Mouse (Mus musculus): ENCODE data around the gene Lsm6. TPM values are rescaled to one million over a fixed set of nuclear protein-coding genes. Genes with fewer than 3 reads are reported as not detected.

Gene Lsm6
- total and polyA plus RNA-seq, 3 experiments = 4.0 to 163 (median 134) TPM

DNA sequence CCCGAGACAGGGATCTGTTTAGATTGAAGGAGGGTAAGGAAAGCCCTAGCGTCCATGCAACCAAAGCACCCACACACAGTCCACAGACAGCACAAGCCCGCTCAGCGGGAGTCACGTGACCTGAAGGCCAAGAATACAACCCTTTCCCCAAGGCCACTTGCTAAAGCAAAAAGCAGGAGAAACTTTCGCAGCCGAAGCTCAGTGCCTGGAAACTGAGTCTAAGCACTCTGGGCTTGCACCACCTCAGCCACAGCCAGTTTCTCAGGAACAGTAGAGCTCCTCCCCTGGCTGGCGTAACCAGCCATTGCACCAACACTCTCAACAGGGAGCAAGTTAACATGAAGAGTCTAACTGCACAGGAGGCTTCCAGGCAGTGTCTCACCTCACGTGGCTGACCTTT lies 13.7 kb downstream of the Lsm6 start:
- peak; percentile 61 for DNase-seq

DNA sequence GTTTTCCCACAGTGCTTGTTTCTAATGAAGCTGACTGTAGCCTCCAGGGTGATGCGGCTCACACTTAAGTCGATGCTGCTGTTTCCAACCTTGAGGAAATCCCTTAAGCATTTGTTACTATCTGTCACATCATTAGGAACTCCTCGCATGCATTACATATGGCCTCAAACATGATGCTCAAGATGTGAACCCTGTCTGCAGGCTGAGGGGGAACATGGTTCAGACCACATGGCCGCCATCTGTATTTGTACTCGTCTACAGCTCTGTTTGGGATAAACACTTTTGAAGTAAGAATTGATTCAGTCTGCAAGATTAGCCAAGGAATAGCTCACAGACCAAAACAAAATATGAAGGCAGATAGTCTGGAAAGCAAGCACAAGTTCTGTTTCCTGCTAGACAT lies 14.9 kb downstream of the Lsm6 start:
- DNase-seq = no peak

DNA sequence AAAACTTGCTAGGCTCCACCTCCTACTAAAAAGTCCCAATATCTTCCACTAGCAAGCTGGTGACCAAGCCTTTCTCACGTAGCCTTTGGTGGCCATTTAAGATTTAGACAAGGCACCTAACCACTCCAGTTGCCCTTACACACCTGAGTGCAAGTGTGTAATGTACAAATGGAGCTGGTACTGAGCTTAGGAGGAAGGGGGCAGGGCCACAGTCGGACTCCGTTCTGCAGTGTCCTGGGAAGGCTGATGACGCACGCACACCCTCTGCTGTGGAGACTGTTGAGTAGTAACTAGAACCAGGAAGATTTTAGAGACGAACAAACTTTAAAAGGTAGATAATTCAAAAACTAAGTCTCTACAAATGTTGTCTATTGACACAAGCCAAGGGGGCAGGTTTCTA lies 19.7 kb downstream of the Lsm6 start:
- peak; percentile 29 for DNase-seq

DNA sequence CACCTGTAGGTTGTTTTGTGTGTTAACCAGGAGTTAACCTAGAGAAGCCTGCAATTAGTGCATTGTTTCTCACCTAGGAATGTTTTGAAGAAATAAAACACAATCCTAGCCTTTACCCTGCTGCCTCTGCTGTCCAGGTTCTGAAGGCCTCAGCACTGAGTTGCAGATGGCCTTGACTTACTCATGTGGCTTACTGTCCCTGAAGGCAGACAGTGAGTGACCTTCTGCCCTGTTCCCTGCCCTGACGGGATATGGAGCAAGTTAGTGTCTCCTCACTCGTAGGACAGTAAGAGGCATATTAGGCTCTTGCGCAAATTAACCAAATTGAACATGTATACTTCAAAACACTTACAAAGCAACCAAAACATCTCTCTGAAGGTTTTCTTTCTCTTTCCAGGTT lies 22.3 kb downstream of the Lsm6 start:
- peak; percentile 71 for DNase-seq

DNA sequence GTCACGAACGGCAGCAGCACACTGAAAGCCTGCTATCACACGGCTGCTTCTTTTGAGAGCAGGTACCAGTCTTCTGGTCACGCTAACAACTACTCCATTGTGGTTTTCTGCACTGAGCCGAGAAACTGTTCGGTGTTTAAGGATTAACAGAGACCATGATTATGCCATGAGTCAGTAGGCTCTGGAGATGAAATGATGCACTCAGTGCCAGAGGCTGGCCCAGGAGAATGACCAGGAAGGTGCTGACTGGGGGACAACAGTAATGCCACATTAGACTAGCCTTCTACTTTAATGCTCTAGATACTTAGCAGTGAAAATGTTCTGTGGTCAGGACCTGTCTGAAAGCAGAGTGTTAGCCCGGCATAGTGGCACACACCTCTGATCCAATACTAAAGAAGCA lies 23.0 kb downstream of the Lsm6 start:
- peak; percentile 45 for DNase-seq

DNA sequence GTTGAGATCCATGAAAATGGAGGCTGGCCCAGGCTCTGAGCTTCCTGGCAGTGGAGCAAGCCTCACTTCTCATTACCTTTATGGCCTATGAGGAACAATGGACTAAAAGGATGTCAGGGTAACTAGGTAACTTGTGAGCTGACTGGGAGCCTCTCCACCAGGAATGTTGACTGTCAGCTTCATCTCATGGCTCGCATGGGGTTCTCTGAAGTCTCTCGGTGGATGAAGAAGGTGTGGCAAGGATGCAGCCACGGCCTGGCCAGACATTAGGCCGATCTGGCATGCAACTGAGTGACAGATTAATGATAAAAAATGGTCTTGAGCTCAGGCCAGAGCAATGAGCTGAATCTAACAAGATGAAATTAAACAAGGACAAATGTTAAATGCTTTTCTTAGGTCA lies 27.7 kb downstream of the Lsm6 start:
- no peak for DNase-seq

DNA sequence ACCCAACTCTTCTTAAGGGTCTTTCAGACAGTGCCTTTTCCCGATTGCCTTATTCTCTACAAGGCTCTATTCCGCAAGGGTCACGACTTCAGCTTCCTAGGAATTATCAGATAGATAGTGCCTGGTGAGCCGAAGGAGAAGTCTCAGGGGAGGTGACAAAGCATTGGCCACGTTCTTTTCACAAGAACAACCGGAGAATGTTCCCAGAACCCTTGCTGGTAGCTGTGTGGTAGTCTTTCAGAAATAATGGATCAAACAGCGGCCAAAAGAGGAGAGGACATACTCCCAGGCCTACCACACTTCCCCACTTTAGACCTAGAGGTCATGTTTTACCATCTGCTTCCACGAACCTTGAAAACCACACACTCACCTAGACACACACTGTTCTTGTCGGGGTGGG lies 44.1 kb downstream of the Lsm6 start:
- no peak for DNase-seq

DNA sequence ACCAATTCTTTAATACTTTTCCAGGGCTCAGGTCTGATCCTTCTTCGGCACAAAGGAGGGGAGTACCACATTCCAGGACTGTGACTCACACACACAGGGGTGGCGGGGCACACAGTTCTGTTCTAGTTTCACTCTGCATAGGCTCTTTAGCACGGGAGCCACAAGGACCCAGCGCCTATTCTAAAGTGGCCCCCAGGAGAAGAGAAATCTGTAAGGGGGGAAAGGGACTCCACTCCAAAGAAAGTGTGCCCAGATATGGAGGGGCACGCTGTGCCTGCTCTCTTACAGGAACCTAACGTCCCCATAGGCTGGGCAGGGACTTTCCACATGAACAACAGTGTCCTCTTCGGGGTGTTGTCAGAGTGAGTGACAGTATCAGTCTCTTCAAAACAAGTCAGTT lies 49.7 kb downstream of the Lsm6 start:
- DNase-seq = peak; percentile 30

DNA sequence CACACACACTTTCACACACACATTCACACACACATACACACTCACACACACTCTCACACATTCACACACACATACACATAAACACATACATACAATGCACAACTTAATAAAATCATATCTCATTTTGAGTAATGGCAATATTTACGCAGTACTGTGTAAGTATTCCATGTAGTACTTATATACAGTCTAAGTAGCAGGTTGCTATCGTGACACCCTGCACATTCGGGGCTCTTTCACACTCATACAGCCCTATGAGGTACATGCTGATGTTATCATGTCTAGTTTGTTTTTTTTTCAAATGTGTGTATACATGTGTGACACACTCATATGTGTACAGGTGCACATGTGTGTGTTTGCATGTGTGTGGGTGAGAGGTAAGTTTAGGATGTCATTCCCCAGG lies 50.4 kb downstream of the Lsm6 start:
- DNase-seq = no peak

DNA sequence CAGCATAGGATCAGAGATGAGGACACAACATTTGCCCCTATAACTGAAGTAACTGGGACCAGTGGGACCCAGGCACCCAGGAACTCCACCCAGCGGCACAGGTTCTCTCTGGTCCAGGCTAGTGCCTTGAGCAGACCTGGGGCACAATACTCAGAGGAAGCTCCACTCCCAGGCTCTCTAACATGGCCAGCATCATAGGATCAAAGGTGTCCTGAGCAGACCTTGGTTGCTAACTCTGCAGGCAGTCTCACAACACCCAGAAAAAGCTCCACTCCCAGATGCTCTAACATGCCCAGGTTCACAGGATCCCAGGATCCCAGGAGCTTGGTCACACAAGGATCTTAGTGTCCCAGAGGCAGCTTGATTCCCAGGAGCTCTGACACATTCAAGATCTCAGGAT lies 55.4 kb downstream of the Lsm6 start:
- DNase-seq = no peak

DNA sequence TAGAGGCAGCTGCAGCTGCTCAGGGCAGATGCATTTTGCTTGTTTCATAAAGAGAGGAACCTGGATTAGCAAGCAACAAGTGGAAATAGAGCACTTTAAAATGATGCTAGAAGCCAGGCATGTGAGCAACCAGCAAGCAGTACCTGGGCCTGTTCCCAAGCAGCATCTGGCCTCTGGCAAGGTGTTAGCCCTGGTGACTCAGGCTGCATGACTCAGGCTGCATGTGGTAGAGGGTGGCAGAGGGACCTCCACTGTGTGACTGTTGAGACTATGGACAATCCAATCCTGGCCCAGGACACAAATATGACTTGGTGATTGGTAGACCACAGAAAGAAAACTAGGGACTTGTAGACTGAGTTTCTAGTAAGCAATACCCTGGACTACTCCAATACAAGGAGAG lies 56.0 kb downstream of the Lsm6 start:
- peak; percentile 14 for DNase-seq

DNA sequence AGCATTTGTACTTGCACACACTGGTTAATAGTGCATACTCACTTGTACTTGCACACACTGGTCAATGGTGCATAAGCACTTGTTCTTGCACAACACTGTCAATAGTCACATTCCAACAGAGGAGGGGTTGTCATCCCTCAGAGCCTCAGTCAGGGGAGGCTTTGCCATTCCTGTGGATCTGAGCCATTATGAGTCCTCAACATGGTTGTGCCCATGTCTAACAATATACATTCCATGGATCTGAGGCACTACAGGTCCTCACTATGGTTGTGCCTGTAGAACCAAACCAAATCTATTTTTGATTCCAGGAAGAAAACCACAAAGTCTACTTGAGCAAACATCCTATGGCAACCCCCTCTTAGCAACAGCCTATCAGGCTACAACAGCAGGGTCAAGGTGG lies 61.8 kb downstream of the Lsm6 start:
- DNase-seq = no peak

DNA sequence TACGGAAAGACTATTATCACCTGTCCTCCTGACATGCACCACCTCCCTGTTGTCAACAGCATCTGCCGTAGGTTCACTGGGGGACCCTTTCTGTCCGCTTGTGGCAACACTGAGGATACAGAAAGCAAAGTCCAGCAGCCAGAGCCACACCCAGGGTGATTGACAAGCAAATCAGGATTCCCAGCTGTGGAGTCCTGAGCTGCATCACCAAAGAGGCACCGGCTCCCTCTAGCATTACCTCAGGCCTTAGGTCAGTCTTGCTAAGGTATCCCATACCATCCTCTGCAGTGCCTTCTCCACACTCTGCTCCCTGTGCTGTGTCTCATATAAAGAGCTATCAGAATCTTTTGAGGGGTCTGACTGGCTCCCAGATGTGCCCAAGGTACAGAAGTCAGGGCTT lies 66.0 kb downstream of the Lsm6 start:
- DNase-seq = no peak

Other genes with a start within 250 kb of the Lsm6 start
- gene Zfp827, start 207.3 kb upstream of the Lsm6 start, total RNA-seq (2021) = 10 to 100 TPM in 1 of 2 experiments, 1 to 10 TPM in 1; 9.0 to 13.5 TPM
- gene Zfp827, start 207.3 kb upstream of the Lsm6 start, polyA plus RNA-seq (2012; rRNA removed) = 9.3 and 10.3 TPM in 2 replicates

All from adrenal gland, adult 2 months (tissue).